Mouse (Mus musculus) C2C12 (cell line): Measurements from ENCODE around the gene Pkn2.

Experiments
- CTCF ChIP-seq: IDR thresholded peaks from one replicate; pipeline ENCODE4 v1.5.1; 2011; ENCODE audit not compliant: control insufficient read depth, insufficient read depth, insufficient read length
- MYOD1 ChIP-seq: IDR thresholded peaks from one replicate; pipeline ENCODE4 v1.6.1; 2011; ENCODE audit warnings: low read depth; ENCODE audit not compliant: control insufficient read depth, insufficient read length
- MYOG ChIP-seq: IDR thresholded peaks from one replicate; pipeline ENCODE4 v1.6.1; 2011; ENCODE audit not compliant: control insufficient read depth, insufficient read length; ENCODE audit errors: extremely low read depth
- USF1 ChIP-seq: IDR thresholded peaks from one replicate; pipeline ENCODE4 v1.6.1; 2011; ENCODE audit warnings: low read depth, mild to moderate bottlenecking, control low read depth, moderate library complexity

DNA sequence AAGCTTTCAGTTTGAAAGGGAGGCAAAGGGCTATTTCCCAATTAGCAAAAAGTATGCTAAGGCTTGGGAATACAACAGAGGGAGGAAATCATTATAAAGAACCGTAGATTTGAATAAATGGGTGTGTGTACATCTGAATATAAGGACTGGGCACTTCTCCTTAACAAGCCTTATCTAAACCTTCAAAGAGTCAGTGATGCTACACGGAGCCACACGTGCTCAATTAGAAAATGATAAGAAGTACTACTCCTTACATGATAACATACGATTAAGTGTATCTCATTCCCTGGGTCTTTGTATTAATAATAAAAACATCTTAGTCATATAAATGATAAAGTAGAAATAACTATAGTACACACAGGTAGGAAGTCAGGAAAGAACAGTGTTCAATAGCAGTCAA is 47.0 kb downstream of the Pkn2 start:
- TF ChIP-seq CTCF, result no peak
- no peak for TF ChIP-seq MYOD1
- TF ChIP-seq MYOG, result no peak
- no peak for TF ChIP-seq USF1
